Mouse (Mus musculus) brown adipose tissue, adult 24 weeks (tissue): Measurements from ENCODE around the gene Pth1r. TPM values are rescaled to one million over a fixed set of nuclear protein-coding genes. Genes with fewer than 3 reads are reported as not detected.

Experiments
- H3K27ac ChIP-seq: fragments of 200-500 bp; replicated peaks from 2 replicates; pipeline ENCODE4 v1.5.1; 2012; ENCODE audit warnings: low read depth, mild to moderate bottlenecking, low read length
- H3K4me1 ChIP-seq: fragments of 200-500 bp; 2 replicates; pipeline ENCODE4 v1.6.1; 2012; ENCODE audit warnings: low read length, mixed read lengths; ENCODE audit not compliant: control insufficient read depth, insufficient read depth, insufficient read length
- H3K4me3 ChIP-seq: fragments of 200-500 bp; 2 replicates; pipeline ENCODE4 v1.5.1; 2012; ENCODE audit warnings: low read depth, mild to moderate bottlenecking, low read length, moderate library complexity; ENCODE audit not compliant: insufficient read depth
- polyA plus RNA-seq: library from polyadenylated mRNA; stranded (reverse); fragments of >200 nt; gene quantifications from 2 replicates; pipeline ENCODE4 v1.2.4, GENCODE M21; 2012; ENCODE audit not compliant: missing spikeins, insufficient read depth, insufficient read length

Pth1r gene
- polyA plus RNA-seq, 1 experiment = 25.4 TPM

DNA sequence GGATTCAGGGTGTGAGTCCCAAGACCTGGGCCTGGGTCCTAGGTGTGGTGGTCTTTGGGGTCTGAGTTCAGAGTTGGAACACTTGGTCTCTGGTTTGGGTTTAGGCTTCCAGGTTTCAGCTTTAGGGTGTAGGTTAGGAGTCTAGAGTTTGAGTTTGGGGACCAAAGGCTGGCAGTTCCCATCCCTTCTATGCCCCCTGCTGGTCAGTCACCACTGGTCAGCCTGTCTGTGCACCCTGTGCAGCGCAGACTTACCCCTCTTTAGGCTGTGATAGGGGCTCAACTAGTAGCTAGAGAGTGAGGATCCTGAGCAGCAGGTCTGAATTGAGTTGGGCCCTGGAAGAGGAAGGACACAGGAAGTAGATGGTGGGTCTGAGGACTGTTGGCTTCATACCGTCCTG, 12.3 kb upstream of the Pth1r start:
- Histone ChIP-seq H3K4me3 (no peak overlapping the region), H3K4me1 (peaks cover 9% of the 10 kb centered on the region; the same call in 1 of the 2 replicates), H3K27ac (no peak overlapping the region)

DNA sequence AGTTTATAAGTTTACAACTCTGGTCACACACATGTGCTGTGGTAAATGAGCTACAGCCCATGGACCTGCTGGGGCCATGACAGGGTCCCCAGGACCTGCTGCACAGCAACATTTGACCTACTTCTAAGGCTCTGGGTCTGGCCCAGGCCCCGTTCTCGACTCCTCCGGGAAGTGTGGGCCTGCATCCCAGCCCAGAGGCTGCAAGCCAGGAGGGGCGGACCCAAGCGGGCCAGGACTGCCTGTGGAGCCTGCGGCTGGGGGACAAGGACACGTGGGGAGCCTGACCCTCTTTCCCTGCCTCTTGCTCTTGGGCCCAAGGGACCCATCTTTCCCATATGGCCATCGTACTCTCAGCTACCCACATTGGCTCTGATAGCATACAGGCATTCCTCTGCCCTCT, 11.7 kb upstream of the Pth1r start:
- Histone ChIP-seq H3K4me1 (peaks cover 9% of the 10 kb centered on the region; the same call in 1 of the 2 replicates), H3K4me3 (no peak overlapping the region), H3K27ac (no peak overlapping the region)

DNA sequence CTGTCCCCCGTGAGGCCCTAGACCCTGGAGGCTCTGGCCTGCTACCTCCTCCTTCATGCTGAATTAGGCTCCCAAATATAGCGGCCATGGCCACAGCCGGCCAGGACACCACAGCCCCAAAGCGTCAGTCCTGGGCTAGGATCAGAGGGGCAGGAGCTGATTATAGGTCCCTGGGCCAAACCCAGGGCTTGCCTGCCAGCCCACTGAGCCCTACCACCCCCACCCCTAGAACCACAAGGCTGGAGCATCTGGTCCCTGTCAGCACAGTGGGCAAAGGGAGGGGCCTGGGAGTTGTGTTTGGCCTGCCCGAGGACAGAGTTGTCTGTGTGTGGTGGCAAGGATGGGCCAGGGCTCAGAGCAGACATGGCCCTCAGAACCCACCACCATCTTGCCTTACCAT, 10.9 kb upstream of the Pth1r start:
- H3K4me1 ChIP-seq = peaks cover 12% of the 10 kb centered on the region; the same call in 1 of the 2 replicates
- H3K27ac ChIP-seq = no peak overlapping the region
- no peak overlapping the region for H3K4me3 ChIP-seq

DNA sequence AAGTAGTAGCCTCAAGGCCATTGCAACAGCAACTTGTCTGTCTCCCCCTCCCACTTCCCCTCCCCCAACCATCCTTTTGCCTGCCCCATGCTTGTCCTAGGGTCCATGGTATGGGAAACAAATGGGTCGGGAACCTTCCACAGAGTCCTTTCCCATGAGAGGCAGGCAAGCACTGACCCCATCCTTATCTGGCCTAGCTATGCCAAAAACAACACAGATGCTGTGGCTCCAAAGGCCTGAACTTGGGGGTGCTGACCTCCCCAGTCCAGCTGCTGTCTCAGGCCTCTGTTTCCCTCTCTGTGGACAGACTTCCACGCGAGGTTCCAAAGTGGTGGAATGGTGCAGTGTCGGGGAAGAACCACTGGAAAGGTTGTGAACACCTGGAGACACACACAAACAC, 6.8 kb upstream of the Pth1r start:
- H3K4me3 ChIP-seq = no peak overlapping the region
- H3K27ac ChIP-seq = no peak overlapping the region; the same call in 1 of the 2 replicates
- peaks cover 25% of the 10 kb centered on the region; the same call in 1 of the 2 replicates for H3K4me1 ChIP-seq

DNA sequence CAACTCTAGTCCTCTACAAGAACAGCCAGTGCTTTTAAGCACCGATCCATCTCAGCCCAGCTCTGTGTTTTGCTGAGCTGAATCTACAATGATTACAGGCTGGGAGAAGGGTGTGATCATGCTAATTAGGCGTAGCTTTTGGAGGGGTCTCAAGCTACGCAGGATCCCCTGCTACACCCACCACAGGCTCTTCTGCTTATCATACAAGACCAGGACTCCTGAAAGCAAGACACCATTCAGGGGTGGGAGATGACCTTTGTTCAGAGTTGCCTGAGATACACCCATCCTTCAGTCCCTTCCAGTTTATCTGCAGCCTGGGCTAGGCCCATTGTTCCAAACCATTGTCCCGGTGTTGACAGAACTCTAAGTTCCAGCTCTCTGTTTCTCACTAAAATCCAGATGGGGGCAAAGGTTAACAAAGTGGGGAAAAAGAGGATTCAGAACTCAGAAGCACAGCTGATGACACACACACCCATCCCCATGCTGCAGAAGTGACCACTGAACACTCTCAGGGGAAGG, 6.0 kb upstream of the Pth1r start:
- Histone ChIP-seq H3K27ac (peak overlapping the region; percentile 91), H3K4me3 (no peak overlapping the region), H3K4me1 (peaks cover 19% of the 10 kb centered on the region; the same call in 1 of the 2 replicates)

DNA sequence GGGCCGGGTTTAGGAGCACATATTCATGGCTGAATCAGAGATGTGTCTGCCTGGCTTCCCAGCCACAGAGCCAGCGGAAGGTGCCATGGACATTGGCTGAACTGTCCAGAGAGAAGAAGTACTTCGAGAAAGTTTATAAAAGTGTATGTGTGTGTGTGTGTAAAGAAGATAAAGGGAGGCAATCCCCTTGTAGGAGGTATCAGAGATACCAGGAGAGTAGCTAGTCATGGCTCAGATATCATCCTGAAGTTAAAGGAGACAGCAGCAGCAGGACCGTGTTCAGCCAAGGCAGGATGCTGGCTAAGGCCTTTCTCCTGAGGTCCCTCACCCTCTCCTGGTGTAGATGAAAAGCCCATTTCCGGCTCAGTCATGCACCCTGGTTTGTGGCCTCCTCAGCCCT, 4.5 kb upstream of the Pth1r start:
- peak overlapping the region; percentile 82 for H3K27ac ChIP-seq

DNA sequence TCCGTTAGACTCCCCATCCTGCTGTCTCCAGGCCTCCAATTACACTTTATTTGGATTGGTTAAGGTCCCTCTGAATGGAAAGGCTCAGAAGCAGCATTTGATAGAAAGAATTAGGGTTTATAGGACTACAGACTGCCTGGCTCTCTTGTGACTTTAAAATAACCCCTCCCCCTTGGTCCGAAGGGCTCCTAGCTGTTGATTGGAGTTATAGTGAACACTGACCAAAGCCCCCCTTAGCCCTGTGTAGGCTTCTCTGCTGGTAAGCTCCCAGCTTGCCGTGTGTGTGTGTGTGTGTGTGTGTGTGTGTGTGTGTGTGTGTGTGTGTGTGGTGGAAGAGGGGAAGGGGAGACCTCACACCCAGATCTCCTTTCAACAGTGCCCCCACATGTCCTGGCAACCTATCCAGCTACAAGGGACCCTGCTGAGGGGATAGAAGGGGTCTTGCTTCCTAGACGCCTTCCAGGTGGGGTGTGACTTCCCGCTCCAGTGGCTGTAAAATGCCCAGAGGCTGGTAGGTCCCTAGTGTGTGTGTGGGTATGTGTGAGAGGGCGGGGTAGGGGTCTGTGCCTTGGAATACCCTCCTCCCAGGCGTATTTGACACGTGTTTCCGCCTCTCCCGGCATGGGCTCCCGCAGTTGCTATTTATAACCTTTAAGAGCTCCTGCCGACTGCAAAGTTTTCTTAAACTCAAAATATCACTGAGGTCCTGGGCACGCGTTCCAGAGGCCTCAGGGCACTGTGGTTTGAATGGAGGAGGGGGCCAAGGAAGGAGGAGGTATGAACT, 3.7 kb upstream of the Pth1r start:
- Histone ChIP-seq H3K4me1 (peaks cover 16% of the 10 kb centered on the region; the same call in 1 of the 2 replicates), H3K4me3 (no peak overlapping the region), H3K27ac (peak overlapping the region; percentile 82)

More for the DNA sequence above, 4.5 kb upstream of the Pth1r start:
- Histone ChIP-seq H3K4me3 (no peak overlapping the region), H3K4me1 (peaks cover 16% of the 10 kb centered on the region; the same call in 1 of the 2 replicates)

DNA sequence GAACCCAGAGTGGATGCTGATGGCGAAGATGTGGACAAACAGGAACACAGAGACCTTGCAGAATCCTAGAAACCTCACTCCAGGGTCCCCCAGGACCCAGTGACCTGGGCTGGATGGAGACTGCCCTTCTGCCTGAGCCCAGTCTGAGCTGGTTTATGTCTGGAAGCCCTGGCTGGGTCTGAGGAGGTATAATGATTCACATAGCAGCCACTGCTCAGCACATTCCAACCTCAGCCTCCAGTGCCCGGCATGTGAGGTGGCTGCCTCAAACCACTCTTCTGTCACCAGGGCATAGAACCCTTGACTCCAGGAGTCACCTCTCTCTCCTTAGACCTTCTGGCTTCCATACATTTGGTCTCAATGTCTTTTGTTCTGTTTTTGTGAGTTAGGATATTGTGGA, 1.5 kb upstream of the Pth1r start:
- Histone ChIP-seq H3K27ac (no peak overlapping the region), H3K4me1 (peaks cover 16% of the 10 kb centered on the region; the same call in 1 of the 2 replicates), H3K4me3 (no peak overlapping the region)

DNA sequence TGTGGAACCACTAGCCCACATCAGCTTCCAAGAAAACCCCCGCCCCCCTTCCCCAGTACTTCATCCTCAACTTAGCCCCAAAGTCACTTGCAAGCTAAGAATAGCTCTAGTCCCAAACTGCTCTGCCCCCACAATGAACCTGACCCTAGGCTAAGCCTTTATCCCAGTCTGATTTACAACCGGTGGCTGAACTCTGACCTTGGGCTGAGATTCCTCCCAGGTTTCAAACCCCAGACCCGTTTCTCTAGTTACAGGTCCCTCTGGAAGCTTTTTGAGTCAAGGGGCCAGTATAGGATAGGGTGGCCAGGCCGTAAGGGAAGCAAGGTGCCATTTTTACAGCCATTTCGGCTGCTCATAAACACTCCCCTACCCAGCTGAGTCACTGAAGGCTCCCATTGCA, 707 bp downstream of the Pth1r start:
- Histone ChIP-seq H3K4me3 (no peak overlapping the region), H3K27ac (no peak overlapping the region), H3K4me1 (peaks cover 6% of the 10 kb centered on the region; the same call in 1 of the 2 replicates)

DNA sequence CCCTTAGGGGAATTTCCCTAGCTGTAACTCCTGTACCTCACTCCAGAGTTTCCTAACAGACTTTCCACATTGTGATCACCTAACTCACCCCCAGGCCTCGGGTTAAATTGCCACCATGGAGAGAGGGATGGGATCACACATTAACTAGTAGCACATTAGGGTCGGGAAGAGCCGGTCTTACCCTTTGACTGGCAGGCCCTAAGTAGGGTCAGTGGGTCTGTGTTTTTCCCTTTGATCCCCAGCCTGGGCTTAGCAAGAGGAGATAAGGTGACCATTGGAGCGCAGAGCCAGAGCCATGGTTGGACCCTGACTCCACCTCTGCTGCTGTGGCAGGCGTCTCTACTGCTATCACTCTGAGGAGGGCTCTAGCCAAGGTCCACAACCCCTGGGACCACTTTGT, 1.2 kb downstream of the Pth1r start:
- H3K4me1 ChIP-seq = 0 out of 2 replicates have a peak, but pooled peaks cover 2% of the 10 kb centered on the region
- no peak overlapping the region for H3K4me3 ChIP-seq
- H3K27ac ChIP-seq = no peak overlapping the region

DNA sequence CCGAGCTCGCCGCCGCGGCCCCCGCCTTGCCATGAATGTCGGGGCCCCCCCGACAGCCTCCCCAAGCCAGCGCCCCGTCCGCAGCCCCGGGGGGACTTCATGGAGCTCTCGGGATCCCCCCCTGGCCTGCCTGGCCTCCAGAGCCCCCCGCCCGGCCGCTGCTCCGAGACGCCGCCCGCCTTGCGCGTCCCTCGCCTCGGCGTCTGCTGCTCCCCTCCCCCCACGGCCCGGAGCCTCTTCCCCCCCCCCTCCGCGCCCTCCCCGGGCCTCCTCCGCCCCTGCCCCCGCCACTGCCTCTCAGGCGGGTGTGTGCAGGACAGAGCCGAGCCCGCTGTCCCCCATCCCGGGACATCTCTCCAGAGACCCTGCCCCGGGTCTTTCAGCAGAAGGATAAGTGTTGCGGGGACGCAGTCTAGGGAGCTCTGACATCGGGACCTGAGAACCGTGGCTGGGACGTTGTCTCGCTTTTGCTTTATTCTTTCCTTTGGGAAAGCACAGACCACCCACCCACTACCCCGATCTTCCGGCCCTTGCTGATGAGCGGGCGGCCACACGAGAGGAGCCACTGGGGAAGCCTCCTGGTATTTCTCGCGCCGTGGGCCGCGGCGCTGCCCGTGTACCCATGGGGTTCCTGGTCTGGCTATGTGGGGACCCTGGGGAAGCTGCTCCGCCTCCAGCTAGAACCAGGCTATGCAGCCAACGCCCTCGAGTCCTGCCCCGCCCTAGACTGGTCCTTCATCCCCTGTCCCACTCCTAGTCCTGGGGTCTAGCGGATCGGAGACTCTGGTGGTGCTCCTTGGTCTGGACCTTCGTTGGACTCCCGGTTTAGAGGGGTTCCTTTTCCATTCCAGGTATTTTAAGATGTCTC, 3.3 kb downstream of the Pth1r start:
- peak overlapping the region; percentile 52 for H3K27ac ChIP-seq
- no peaks in the 10 kb centered on the region for H3K4me1 ChIP-seq
- peak overlapping the region; percentile 97 for H3K4me3 ChIP-seq

DNA sequence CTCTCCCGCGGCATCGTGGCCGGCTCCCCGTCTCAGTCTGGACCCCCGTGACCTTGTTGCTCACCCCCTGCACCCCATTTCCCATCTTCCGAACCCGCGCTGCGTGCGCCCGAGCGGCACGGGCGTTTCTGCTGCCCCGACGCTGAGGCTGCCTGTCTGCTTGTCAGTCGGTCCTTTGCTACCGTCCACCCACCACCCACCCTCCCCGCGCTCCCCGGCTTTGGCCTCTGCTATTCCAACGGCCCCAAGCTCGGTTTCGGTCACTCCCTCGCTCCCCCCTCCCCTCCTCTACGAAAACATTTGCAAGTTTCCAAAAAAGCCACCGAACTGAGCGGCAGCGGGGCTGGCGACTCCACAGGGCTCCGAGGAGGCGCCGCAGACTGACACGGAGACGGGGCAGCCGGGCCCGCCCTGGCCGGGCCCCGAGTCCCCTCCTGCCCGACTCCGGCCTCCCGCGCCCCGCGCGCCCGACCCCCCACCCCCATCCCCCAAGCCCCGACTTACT, 3.9 kb downstream of the Pth1r start:
- Histone ChIP-seq H3K4me1 (no peaks in the 10 kb centered on the region), H3K27ac (peak overlapping the region; percentile 66; the same call in 1 of the 2 replicates), H3K4me3 (peak overlapping the region; percentile 97)

DNA sequence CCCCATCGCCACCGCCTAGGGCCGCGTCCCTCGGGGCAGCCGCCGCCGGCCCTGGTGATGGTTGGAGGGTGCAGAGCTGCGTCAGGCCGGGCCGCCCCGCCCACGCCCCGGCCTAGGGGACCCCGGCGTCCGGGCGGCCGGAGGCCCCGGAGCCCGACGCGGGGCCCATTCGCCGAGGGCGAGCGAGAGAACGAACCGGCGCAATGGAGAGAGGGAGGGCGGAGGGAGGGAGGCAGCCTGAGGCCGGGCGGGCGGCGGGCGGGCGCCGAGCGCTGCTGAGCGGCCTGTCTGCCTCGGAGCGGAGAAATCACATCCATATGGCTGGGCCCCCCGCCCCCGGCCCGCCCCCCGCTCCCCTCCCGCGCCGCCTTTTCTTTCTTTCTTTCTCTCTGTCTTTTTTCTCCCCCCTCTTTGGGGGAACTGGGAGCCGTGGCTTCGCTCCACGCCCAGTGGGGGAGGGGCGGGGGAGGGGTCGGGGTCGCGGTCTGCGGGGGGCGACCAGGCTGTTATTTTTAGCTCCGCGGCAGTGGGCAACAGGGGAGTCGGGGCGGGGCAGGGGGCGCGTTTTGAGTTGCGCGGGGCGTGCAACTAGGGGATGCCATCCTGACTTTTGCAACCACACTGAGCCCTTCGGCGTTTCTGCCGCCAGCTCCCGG, 4.5 kb downstream of the Pth1r start:
- H3K27ac ChIP-seq = peak overlapping the region; percentile 66; the same call in 1 of the 2 replicates
- H3K4me1 ChIP-seq = no peaks in the 10 kb centered on the region
- H3K4me3 ChIP-seq = peak overlapping the region; percentile 97

DNA sequence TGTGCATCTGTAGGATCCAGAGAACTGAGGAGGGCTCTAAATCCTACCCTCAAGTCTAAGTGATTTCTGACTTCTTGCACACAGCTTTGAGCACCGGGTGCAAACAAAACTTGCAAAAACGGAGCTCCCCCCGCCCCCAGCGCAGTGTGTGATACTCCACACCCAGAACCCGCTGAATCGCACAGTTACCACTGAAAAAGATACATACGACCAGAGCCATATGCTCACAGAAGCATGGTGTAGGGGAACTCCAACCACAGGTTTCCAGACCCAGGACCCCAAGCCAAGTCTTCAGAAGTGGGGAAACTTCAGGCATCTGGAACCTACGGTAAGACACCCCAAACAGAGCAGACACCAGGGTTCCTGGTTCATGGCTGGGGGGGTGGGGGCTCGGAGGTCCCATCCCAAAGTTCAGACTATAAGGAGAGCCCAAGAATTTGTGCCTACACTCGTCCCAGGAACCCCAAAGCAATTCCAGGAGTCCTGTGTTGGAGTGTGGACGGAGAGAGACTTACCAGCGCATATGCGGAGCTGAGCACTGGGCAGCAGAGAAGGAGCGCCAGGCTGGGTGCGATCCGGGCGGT, 5.1 kb downstream of the Pth1r start, which contains the start of gene Myl3:
Myl3 (plus strand) TSS at position 151 of the 584 bp plus-strand sequence.
- Histone ChIP-seq H3K4me1 (no peaks in the 10 kb centered on the region), H3K4me3 (peak within 1 kb of the TSS; percentile 97), H3K27ac (no peak within 1 kb of the TSS)
